Mouse (Mus musculus) colon, adult 2 months (tissue): ENCODE measurements around the gene Mia2. TPM values are rescaled to one million over a fixed set of nuclear protein-coding genes. Genes with fewer than 3 reads are reported as not detected.

Experiments
- polyA plus RNA-seq: library from polyadenylated mRNA; depleted of rRNA; stranded (reverse); fragments of >200 nt; gene quantifications from 2 replicates; pipeline ENCODE4 v1.2.3, GENCODE M21; 2012; rRNA removed

Mia2 gene
- 21.4 and 22.9 TPM in 2 replicates for polyA plus RNA-seq

GRCm38 (mm10) chr12:59095104-59096025 is at the start of gene Mia2:
TSS of gene Mia2 (plus strand) at chr12:59095799.

GRCm38 (mm10) chr12:59060993-59061595 is 34.5 kb upstream of the Mia2 start, which contains the start of gene Trappc6b:
TSS of gene Trappc6b (minus strand) at chr12:59061472.

DNA sequence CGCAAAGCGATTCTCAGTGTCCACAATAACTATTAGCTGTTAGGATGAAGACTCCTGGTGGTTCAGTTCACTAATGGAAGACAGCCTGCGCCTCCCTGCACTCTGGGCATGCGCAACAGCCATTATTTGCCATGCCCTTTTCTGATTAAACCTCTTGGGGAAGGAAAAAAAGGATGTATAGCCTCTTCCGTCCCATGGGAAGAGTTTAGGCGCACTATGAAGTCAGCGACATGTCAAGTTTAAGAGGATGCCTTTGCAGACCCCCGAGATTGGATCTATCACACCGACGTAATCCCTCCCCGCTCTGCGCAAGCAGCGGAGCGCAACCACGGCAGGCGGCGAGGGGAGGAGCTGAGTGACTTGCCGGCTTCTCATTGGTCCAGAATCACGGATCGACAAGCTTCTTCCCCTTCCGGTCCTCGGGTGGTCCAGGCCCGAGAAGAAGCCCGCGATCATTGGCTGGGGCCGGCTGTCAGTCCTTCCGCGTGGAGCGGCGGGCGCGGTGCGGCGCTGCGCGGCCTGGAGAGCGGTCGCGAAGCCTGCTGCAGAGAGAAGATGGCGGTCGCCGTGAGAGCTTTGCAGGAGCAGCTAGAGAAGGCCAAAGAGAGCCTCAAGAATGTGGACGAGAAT is 29.0 kb upstream of the Mia2 start, which contains the start of gene Pnn:
Gene Pnn (plus strand): TSS at position 437 of the 630 bp plus-strand sequence.

GRCm38 (mm10) chr12:59219325-59220225 is 124.0 kb downstream of the Mia2 start, which contains the start of gene Fbxo33:
TSS of gene Fbxo33 (minus strand) at chr12:59219725.

Other genes with a start within 250 kb of the Mia2 start
- gene Sec23a, start 83.8 kb upstream of the Mia2 start, polyA plus RNA-seq: 12.9 and 13.1 TPM in 2 replicates
- gene Gemin2, start 82.4 kb upstream of the Mia2 start, polyA plus RNA-seq: 2.7 and 3.2 TPM in 2 replicates
- gene Trappc6b, start 34.3 kb upstream of the Mia2 start, polyA plus RNA-seq: 87.0 and 113 TPM in 2 replicates
- 12.1 TPM in 2 replicates for gene Pnn, start 28.9 kb upstream of the Mia2 start, polyA plus RNA-seq
- 6.6 and 6.8 TPM in 2 replicates for gene Fbxo33, start 123.9 kb downstream of the Mia2 start, polyA plus RNA-seq